Mouse (Mus musculus): ENCODE measurements at regions not wholly inside any gene's neighbourhood (a gene's known extent, or its start where the extent isn't known, plus 50 kb on each side); places are given as distances from the start of the nearest gene placed in this dataset.
A peak's percentile ranks its signal among the peaks of the same experiment; 100 is the strongest.

DNA sequence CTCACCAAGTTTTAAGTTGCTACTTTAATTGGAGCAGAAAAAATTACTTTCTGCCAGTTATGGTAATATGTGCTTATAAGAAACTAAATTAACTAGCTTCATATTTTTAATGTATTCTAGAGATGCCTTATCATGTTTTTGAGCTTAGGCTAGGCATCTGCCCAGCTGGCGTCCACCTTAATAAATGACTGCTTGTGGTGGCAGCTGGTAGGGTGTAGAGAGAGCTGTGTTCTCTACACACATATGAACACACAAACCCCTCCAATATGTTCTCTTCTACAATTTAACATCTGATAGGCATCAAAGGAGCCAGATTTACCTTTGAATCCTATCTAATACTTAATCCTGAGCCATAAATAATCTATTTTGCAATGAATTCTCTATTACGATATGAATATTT lies 173.4 kb downstream of the Gm4340 start:
- no peak for DNase-seq

- no peak for DNase-seq
These were observed 180.7 kb downstream of the Gm4340 start for GRCm38 (mm10) chr10:104374567-104374966.

DNA sequence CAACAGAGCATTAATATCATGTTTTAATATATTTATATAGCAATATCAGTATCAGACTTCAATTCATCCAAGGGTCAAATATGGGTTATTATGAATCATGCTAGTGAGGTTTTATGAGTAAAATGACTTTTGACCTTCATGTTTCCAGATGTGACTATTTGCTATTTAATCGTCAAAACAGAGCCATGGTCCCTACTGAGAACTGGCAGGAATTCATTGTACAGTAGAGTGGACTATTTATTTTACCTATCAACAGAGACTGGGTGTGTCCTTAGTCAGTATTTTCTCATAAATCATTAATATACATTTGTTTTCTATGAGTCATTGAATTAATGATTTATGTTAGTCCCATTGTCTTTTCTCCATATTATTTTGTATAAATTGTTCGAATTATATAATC lies 194.4 kb downstream of the Gm4340 start:
- no peak for DNase-seq

DNA sequence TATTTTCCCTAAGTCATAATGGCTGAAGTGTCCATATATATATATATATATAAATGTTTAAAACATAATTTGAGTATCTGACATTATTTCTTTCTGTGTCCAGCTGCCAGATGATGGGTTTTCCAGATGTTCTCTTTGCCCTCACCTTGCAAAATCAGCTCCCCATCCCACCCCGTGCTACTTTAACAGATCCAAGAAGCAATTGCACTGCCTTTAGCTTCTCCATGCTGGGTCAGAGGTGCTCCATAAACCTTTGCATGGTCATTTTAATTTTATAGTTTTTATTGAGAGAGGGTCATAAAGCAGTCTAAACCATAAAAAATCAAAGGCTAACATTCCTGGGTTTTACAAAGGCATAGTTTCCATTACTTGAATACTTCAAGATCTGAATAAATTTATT lies 201.9 kb downstream of the Gm4340 start:
- no peak for DNase-seq

GRCm38 (mm10) chr10:104408751-104409150 lies 214.9 kb downstream of the Gm4340 start:
- DNase-seq: no peak

DNA sequence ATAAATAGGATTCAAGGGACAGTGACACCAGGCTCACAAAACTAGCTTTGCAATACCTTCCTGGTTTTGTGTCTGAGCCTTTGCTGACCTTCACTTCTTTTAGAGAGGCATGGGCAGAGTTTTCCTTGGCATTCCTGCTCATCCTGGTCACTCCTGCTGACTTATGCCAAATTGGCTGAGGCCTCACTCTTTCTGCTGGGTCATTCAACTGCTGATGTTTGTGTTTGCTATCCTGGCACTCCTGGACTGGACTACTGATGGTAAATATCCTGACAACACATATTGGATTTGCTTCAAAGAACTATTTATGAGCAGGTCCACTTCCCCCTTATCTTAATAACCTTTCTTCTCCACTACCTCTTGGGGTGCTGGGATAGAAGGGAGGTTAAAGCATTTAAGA lies 228.7 kb downstream of the Gm4340 start:
- peak; percentile 5 for DNase-seq

DNA sequence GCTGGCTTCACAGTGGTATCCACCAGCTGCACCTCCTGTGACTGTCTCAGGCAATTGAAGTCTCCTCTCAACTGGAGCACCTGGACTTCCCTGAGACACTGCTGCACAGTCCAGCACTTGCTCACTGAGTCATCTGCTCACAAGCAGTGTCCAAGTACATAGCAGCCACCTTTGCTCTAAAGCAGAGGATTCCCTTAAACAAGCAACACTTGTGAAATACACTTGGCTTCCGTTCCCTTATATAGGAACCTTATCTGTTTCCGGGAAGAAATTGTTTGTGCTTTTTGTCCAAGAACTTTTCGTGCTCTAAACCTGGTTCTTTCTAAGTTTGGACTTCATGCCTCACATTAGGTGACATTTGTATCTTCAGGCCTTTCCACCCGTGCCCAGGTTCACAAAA lies 229.3 kb downstream of the Gm4340 start:
- no peak for DNase-seq

- no peak for DNase-seq
These were observed 229.9 kb downstream of the Gm4340 start for GRCm38 (mm10) chr10:104423761-104424160.

DNA sequence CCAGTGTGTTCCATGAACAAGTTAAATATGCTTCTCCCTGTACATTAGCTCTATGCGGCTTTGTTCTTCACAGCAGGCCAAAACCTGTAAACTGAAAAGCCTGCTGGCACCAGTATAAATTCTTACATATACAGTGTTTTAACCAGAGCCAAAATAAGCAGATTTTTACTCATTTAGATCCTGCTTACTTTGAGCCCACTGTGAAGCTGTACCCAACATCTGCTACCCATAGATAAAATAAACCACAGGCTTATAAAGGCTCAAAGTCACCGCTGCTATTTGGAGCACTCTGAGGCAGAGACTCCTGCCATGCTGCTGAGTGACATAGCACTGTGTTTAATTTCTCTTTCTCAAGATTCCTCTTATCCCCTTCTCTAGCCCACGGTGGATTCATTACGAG lies 251.1 kb downstream of the Gm4340 start:
- no peak for DNase-seq

- no peak for DNase-seq
These were observed 261.9 kb downstream of the Gm4340 start for GRCm38 (mm10) chr10:104455549-104456351.

GRCm38 (mm10) chr10:104456352-104456725 lies 262.5 kb downstream of the Gm4340 start:
- DNase-seq: no peak

DNA sequence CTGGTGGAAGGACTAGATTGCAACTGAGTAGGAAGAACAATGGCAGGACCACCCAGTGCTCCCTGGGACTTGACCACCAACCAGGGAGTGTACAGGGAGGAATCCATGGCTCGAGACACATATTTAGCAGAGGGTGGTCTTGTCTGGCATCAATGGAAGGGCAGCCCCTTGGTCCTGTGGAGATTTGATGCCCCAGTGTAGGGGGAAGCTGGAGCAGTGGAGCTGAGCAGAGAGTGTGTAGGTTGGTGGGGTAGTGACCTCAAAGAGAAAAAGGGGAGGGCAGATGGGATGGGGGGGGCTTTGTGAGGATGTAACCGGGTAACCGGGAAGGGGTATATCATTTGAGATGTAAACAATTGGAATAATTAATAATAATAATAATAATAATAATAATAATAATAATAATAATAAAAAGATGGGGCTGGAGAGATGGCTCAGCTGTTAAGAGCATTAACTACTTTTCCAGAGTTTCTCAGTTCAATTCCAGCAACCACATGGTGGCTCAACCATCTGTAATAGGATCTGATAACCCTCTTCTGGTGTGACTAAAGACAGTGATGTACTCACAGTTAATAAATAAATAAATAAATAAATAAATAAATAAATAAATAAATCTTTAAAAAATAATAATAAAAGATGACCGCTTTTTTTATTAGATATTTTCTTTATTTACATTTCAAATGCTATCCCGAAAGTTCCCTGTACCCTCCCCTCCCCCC lies 292.5 kb downstream of the Gm4340 start:
- DNase-seq: no peak

GRCm38 (mm10) chr10:104489301-104489700 lies 295.5 kb downstream of the Gm4340 start:
- no peak for DNase-seq

DNA sequence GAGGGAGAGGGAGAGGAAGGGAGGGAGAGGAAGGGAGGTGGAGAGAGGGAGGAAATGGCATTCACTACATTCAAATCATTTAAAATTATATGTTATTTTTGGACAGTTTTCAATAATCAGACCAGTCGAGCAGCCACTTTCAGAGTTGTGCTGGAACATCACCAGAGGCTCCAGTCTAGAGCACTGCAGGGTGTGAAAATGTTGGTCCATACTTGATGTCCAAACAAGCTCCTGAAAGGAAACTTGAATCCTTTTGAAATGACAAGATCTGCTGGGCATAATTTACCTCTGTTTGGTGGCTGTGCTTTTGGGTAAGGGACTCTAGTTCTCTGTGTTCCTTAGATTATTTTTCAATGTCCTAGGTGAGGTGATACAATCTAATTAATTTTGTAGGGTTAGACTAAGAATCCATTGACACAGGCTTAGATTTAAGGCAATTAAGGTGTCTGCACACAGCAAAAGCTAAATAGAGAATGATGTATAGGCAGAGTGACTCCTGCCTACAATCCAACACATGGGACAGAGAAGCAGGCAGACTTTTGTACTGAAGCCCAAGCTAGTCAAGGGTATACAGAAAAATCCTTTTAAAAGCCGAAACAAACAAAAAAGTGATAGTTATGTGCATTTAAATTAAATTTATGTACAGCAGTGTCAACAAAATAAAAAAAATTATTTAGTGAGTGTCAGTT lies 297.2 kb downstream of the Gm4340 start:
- no peak for DNase-seq

Data from adrenal gland, adult 2 months (tissue).